24 mouse cellular contexts compared by ENCODE assay signal in the genomic region with DNA sequence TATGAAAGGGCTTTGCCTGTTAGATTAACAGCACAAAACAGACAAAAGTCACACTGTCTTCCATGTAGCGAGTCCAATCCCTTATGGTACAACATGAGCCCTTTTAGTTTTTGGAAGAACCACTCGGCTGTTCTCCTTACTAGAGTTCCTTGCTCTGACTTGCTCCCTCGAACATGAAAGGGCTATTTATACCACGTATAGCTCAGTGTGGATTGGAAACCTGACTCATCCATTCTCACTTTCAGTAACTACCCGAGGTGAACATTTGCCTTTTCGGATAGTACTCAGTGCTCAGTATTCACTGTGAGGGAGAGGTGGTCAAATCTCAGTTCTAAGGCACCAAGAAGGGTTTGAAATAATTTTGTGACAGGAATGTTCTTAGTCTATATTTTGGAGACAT. TPM values are rescaled to one million over a fixed set of nuclear protein-coding genes. Genes with fewer than 3 reads are reported as not detected.
"Had no signal": no experiment of that assay in that cellular context is flagged by ENCODE, and none has a peak within 500 bp of the region (broad histone marks: within the 10 kb centered on the region; RNA-seq: fewer than 3 reads in every experiment).

No protein-coding gene starts in this region.

- H3K4me1 ChIP-seq: stomach, embryonic 15.5 days had no signal

- H3K9ac ChIP-seq: neural tube, embryonic 12.5 days; neural tube, embryonic 13.5 days; neural tube, embryonic 15.5 days; stomach, embryonic 15.5 days had no signal

- H3K9me3 ChIP-seq: neural tube, embryonic 12.5 days; neural tube, embryonic 13.5 days; neural tube, embryonic 15.5 days; stomach, embryonic 15.5 days had no signal

- H3K27me3 ChIP-seq: neural tube, embryonic 12.5 days; stomach, embryonic 15.5 days had no signal

- H3K4me3 ChIP-seq: neural tube, embryonic 12.5 days; neural tube, embryonic 13.5 days; neural tube, embryonic 15.5 days; stomach, embryonic 15.5 days had no signal

- H3K27ac ChIP-seq: neural tube, embryonic 12.5 days; neural tube, embryonic 13.5 days; neural tube, embryonic 15.5 days; stomach, embryonic 15.5 days; stomach, postnatal 0 days had no signal

- H3K4me2 ChIP-seq: neural tube, embryonic 12.5 days; neural tube, embryonic 13.5 days; neural tube, embryonic 15.5 days; stomach, embryonic 15.5 days had no signal

- DNase-seq: retina, postnatal 1 day; right cerebral cortex, adult 18-20 months; right cerebral cortex, postnatal 14 days; right cerebral cortex, postnatal 25 days; right cerebral cortex, postnatal 4 days; spleen, adult 18-20 months; thymus, adult 18-20 months; thymus, adult 2 months; thymus, postnatal 14 days; thymus, postnatal 36 days; thymus, postnatal 4 days had no signal

- H3K36me3 ChIP-seq: neural tube, embryonic 12.5 days; neural tube, embryonic 13.5 days; neural tube, embryonic 15.5 days; stomach, embryonic 15.5 days had no signal

RNA-seq across cellular contexts. Expression of a gene that starts 34.6 kb away (rescaled TPM):
- total RNA-seq: neutrophil, adult 5-6 weeks had no signal

RNA-seq across cellular contexts. Expression of a gene that starts 35.3 kb away (rescaled TPM):
- total RNA-seq: neutrophil, adult 5-6 weeks had no signal
- polyA plus RNA-seq: neural tube, embryonic 12.5 days; neural tube, embryonic 13.5 days; neural tube, embryonic 14.5 days; neural tube, embryonic 15.5 days; small intestine, adult 2 months; spleen, adult 2 months; stomach, embryonic 14.5 days; stomach, embryonic 15.5 days; stomach, embryonic 16.5 days; thymus, adult 2 months; thymus, postnatal 0 days; urinary bladder, adult 2 months had no signal
